Mouse (Mus musculus) cerebellum, adult 2 months (tissue): ENCODE data around the gene Zdhhc21. TPM values are rescaled to one million over a fixed set of nuclear protein-coding genes. Genes with fewer than 3 reads are reported as not detected.

Source experiments
- DNase-seq, 2 experiments: peaks; one replicate each; pipeline ENCODE4 v3.0.0; 2021
- H3K27ac ChIP-seq: fragments of 200-500 bp; 2 replicates; pipeline ENCODE4 v1.5.1; 2012; ENCODE audit warnings: low read length, control low read depth, inconsistent platforms; ENCODE audit not compliant: insufficient read depth
- H3K27me3 ChIP-seq: fragments of 200-500 bp; 2 replicates; pipeline ENCODE4 v1.6.1; 2012; ENCODE audit warnings: inconsistent platforms, mild to moderate bottlenecking, low read length, moderate library complexity; ENCODE audit not compliant: control insufficient read depth, insufficient read depth
- H3K4me1 ChIP-seq: fragments of 200-500 bp; 2 replicates; pipeline ENCODE4 v1.6.1; 2011; ENCODE audit warnings: low read length; ENCODE audit not compliant: control insufficient read depth, insufficient read depth
- H3K4me3 ChIP-seq: fragments of 200-500 bp; replicated peaks from 2 replicates; pipeline ENCODE3; 2011; ENCODE audit warnings: mild to moderate bottlenecking, low read depth, low read length, control low read depth; ENCODE audit not compliant: insufficient read depth
- CTCF ChIP-seq: fragments of 200-500 bp; IDR thresholded peaks from 2 replicates; pipeline ENCODE4 v1.5.1; 2011; ENCODE audit warnings: low read depth, mild to moderate bottlenecking, control low read depth, low read length, moderate library complexity, borderline replicate concordance; ENCODE audit not compliant: insufficient read depth
- POLR2A ChIP-seq: fragments of 200-500 bp; IDR thresholded peaks from 2 replicates; pipeline ENCODE4 v1.6.1; 2011; ENCODE audit warnings: low read length, control low read depth, borderline replicate concordance; ENCODE audit not compliant: insufficient read depth
- WGBS: fragments of 180-500 bp; shearing (Covaris S2); methylation state at CpG from one replicate; pipeline ENCODE4 v1.1.7; 2018; 5-methylcytosine and 5-hydroxymethylcytosine counted together
- polyA plus RNA-seq: library from polyadenylated mRNA; depleted of rRNA; stranded (reverse); fragments of >200 nt; gene quantifications from 2 replicates; pipeline ENCODE4 v1.2.3, GENCODE M21; 2012

Gene Zdhhc21
- polyA plus RNA-seq, 1 experiment: 16.3 TPM

DNA sequence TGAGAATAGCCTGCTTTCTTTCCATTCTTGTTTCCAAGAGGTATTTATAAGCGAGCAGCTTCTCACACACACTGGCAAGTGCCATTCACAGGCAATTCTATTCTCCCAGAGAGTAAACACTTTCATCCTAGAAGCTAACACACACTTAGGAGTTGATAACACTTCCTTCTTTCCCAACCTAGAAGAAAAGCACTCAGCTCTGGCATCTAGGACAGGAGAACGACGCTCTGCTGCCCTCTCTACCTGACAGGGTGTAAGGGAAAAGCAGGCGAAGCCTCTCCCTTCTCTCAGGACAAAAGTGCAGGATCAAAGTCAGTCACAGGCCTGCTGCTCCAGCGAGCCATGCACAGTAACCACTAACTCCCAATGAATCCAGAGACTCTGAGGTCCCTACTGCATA, 30.3 kb downstream of the Zdhhc21 start:
- no peak for TF ChIP-seq POLR2A
- no peak for TF ChIP-seq CTCF
- H3K4me1 ChIP-seq: no peaks in the 10 kb centered on the region
- no peak overlapping the region for H3K27ac ChIP-seq
- 68% methylated on average over 5 of the region's 5 CpGs for WGBS
- H3K27me3 ChIP-seq: no peaks in the 10 kb centered on the region
- DNase-seq: no peak
- no peak overlapping the region for H3K4me3 ChIP-seq

DNA sequence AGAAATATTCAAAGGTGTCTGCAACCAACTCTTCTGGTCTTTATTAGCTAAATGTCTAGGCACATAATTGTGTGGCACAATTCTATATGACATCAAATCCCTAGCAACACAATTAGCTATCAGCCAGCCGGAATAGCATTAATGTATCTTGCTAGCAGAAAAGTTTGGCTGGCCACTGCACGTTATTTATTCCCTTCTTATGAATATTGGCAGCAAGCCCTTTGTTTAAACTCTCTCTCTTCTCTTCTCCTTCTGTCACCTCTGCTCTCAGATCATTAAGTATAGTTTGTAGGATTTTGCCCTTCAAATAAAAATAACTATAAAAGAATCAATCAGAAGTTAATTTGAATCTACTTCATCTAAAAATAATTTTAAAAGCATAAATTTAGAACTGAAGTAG, 32.8 kb downstream of the Zdhhc21 start:
- no peak overlapping the region for H3K4me3 ChIP-seq
- H3K27ac ChIP-seq: no peak overlapping the region
- H3K4me1 ChIP-seq: no peaks in the 10 kb centered on the region
- H3K27me3 ChIP-seq: no peaks in the 10 kb centered on the region
- 33% methylated on average over 2 of the region's 2 CpGs for WGBS
- DNase-seq: no peak
- TF ChIP-seq POLR2A (no peak), CTCF (no peak)

DNA sequence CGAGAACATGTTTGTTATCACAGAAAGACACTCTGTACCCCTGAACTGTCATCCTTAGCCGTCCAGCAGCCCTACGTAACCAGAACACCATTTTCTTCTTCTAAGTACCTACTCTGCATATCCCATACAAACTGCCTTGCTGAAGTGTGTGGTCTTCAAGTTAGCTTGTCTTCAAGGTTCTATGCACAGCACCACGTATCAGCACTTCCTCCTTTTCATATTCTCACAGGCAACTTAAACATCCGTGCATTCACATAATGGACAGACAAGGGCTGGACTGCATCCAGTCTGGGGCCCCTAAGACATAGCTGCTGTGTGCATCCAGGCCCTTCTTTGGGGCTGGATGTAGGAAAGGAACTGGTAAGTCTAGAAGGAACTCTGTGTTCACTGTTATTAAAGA, 41.9 kb downstream of the Zdhhc21 start:
- no peak overlapping the region for H3K4me3 ChIP-seq
- no peak overlapping the region for H3K27ac ChIP-seq
- no peaks in the 10 kb centered on the region for H3K4me1 ChIP-seq
- H3K27me3 ChIP-seq: no peaks in the 10 kb centered on the region
- WGBS: 68% methylated on average over 5 of the region's 5 CpGs
- no peak for DNase-seq
- no peak for TF ChIP-seq POLR2A
- TF ChIP-seq CTCF: no peak

DNA sequence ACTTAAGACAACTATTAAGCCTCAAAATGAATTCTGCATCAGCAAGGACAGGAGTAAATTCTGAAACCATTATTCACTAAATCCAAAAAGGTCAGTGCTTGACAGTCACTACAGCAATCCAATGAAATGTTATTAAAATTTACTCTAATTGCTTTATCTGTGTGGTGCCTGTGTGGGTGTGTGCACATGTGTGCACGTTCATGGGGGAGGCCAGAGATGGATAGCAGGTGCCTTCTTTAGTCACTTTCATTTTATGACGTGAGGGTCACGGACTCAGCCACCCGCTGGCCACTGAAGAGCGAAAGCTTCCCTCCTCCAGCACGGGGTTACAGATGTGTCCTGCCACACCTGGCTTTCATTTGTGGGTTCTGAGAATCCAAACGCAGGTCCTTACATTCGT, 43.4 kb downstream of the Zdhhc21 start:
- DNase-seq: no peak
- Histone ChIP-seq H3K27ac (no peak overlapping the region), H3K4me3 (no peak overlapping the region), H3K4me1 (no peaks in the 10 kb centered on the region), H3K27me3 (no peaks in the 10 kb centered on the region)
- no peak for TF ChIP-seq POLR2A
- TF ChIP-seq CTCF: no peak
- WGBS: 86% methylated on average over 8 of the region's 8 CpGs

DNA sequence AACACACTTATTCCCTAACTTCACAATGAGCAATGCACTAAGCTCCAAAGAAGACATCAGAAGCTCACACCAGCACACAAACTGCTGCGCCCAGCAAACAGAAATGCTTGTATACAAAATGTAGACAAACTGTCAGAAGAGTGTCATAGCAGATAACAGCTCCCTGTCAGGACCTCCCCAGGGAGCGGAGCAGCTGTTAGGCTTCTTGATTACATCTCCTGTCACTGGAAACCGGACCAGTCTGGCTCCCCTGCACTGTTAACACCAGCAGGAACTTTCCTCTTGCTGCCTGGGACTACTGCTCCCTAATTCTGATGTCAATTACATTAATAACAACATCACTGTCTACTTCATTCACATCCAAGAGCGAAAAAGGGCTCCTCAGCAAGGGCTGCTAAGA, 44.5 kb downstream of the Zdhhc21 start:
- TF ChIP-seq CTCF (no peak), POLR2A (no peak)
- WGBS: 55% methylated on average over 4 of the region's 4 CpGs
- H3K4me3 ChIP-seq: no peak overlapping the region
- no peaks in the 10 kb centered on the region for H3K27me3 ChIP-seq
- DNase-seq: no peak
- H3K27ac ChIP-seq: no peak overlapping the region
- no peaks in the 10 kb centered on the region for H3K4me1 ChIP-seq

DNA sequence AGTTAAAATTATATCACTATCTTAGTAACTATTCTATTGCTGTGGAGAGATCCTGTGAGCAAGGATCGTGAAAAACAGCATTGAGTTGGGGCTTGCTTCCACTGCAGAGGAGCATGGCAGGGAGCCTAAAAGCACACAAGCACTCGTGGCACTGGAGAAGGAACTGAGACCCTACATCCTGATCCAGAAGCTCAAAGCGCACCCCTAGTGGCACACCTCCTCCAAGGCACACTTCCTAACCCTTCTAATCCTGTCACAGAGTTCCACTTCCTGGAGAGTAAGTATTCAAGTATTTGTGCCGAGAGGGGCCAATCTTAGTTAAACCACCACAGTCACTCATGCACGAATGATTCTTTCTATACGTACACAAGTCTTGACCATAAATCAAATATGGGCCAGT, 46.4 kb downstream of the Zdhhc21 start:
- no peak for DNase-seq
- Histone ChIP-seq H3K4me3 (no peak overlapping the region), H3K27me3 (no peaks in the 10 kb centered on the region), H3K27ac (no peak overlapping the region), H3K4me1 (no peaks in the 10 kb centered on the region)
- WGBS: 80% methylated on average over 6 of the region's 6 CpGs
- TF ChIP-seq CTCF: no peak

DNA sequence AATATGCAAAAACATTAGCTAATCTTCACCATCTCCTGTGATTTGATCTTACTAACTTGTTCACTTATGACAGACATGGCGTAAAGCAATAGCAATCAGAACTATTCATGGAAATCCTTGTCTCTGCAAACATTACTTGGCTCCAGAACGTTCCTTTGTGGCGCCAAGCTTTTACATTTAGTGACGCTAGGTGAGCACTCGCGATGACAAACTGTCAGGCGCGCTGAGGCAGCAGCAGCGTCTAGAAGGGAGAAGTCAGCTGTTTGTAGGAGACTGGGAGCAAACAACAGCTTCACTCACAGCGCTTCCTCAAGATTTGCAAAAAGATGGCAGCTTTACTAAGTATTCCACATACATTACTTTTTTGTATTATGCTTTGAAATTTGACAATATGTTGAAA, 51.9 kb downstream of the Zdhhc21 start:
- H3K27ac ChIP-seq: no peak overlapping the region
- no peak overlapping the region for H3K4me3 ChIP-seq
- H3K4me1 ChIP-seq: peaks cover 4% of the 10 kb centered on the region
- TF ChIP-seq POLR2A: no peak
- no peak for TF ChIP-seq CTCF
- DNase-seq: no peak
- no peaks in the 10 kb centered on the region for H3K27me3 ChIP-seq
- WGBS: 59% methylated on average over 10 of the region's 10 CpGs

DNA sequence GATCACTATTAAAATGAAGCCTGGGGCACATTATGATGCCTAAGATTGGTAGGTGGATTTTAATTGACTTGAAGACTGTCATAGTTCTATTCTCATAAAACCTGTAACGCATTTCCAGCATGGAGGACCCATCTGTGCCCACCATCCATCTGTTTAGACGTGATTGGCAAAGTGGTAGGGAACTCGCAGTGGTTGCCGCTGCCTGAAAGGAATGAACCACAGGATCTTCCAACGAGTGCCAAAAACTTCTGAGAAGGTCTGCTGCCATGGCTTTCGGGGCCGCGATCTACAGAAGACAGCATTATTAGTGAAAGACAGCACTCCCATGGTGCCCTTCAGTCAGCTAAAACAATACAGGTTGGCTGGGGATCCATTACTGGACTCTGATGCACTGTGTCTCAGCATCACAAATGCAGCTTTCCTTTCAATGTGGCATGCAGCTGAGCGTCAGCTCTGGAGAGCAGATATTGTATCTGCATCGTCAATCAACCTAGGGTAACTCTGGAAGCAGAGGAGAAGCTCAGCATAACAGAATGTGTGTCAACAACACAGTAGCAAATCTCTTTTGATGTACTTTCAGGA, 53.5 kb downstream of the Zdhhc21 start:
- Histone ChIP-seq H3K27ac (no peak overlapping the region), H3K4me1 (peaks cover 4% of the 10 kb centered on the region), H3K27me3 (no peaks in the 10 kb centered on the region), H3K4me3 (no peak overlapping the region)
- TF ChIP-seq CTCF: no peak
- TF ChIP-seq POLR2A: no peak
- 20% methylated on average over 10 of the region's 10 CpGs for WGBS
- DNase-seq: peak; percentile 15 to 29

DNA sequence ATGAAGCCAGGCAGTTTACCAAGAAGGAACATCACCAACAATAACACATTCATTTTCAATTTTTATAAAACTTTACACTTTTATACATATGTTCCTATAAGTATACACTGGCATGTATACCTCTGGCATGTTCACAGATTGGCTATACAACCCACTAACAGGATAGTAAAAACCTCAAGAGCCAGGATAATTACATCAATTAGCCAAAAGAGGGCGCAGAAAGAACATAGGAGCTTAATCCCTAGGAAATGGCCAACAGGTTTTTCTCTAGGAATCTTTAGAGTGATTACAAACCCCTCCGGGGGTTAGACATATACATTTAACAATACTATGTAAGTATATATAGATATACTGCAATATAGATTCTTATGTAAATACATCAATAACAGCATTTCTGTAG, 55.7 kb downstream of the Zdhhc21 start:
- H3K4me3 ChIP-seq: no peak overlapping the region
- H3K27ac ChIP-seq: no peak overlapping the region
- no peak for TF ChIP-seq POLR2A
- peak; percentile 13; the same call in 1 of the 2 replicates for TF ChIP-seq CTCF
- no peaks in the 10 kb centered on the region for H3K27me3 ChIP-seq
- 18% methylated on average over 2 of the region's 2 CpGs for WGBS
- DNase-seq: peak in 1 of 2 experiments; percentile 42
- H3K4me1 ChIP-seq: peaks cover 4% of the 10 kb centered on the region
